Mouse (Mus musculus) liver, embryonic 14.5 days (tissue): ENCODE measurements around the gene Slc36a2. TPM values are rescaled to one million over a fixed set of nuclear protein-coding genes. Genes with fewer than 3 reads are reported as not detected.

ENCODE experiments used
- ATAC-seq: fragments of 200-750 bp; cut with Nextera tagmentation; 2 replicates; pipeline ENCODE4 v1.8.0; 2017; ENCODE audit warnings: moderate number of reproducible peaks, mild to moderate bottlenecking, moderate library complexity; ENCODE audit not compliant: insufficient read depth
- DNase-seq, 3 experiments: peaks; one replicate each; pipeline ENCODE4 v3.0.0-alpha.2; 2012 to 2013; ENCODE audit warnings: low read depth in 3 of 3, low spot score in 3 of 3
- H3K27ac ChIP-seq: fragments of 300-500 bp; sonication (generic); 2 replicates; pipeline ENCODE4 v1.5.1; 2014; ENCODE audit warnings: moderate library complexity, mild to moderate bottlenecking, control low read depth, inconsistent platforms
- H3K27me3 ChIP-seq: fragments of 300-500 bp; sonication (generic); 2 replicates; pipeline ENCODE4 v1.6.1; 2014; ENCODE audit warnings: mild to moderate bottlenecking, low read length, moderate library complexity; ENCODE audit not compliant: control insufficient read depth, insufficient read depth
- H3K36me3 ChIP-seq: fragments of 300-500 bp; sonication (generic); replicated peaks from 2 replicates; pipeline ENCODE4 v1.6.1; 2014; ENCODE audit warnings: low read depth; ENCODE audit not compliant: control insufficient read depth, insufficient read depth
- H3K4me1 ChIP-seq, 2 experiments: fragments of 200-500 bp in 1 of 2; fragments of 300-500 bp in 1 of 2; sonication (generic) in 1 of 2; replicated peaks; 2 replicates each; pipeline ENCODE4 v1.6.1; 2012 to 2014; ENCODE audit warnings: antibody characterized with exemption in 1 of 2, inconsistent platforms in 1 of 2, low read length in 1 of 2; ENCODE audit not compliant: control insufficient read depth in 2 of 2, insufficient read depth in 2 of 2
- H3K4me2 ChIP-seq: fragments of 300-500 bp; sonication (generic); 2 replicates; pipeline ENCODE4 v1.6.1; 2014; ENCODE audit warnings: low read depth, mild to moderate bottlenecking, control low read depth, moderate library complexity
- H3K4me3 ChIP-seq, 2 experiments: fragments of 200-500 bp in 1 of 2; fragments of 300-500 bp in 1 of 2; sonication (generic) in 1 of 2; 2 replicates each; pipeline ENCODE4 v1.5.1; 2012 to 2014; ENCODE audit warnings: low read depth in 2 of 2, low read length in 2 of 2, mild to moderate bottlenecking in 2 of 2, control low read depth in 1 of 2, inconsistent platforms in 1 of 2, moderate library complexity in 1 of 2; ENCODE audit not compliant: insufficient read depth in 1 of 2
- H3K9ac ChIP-seq: fragments of 300-500 bp; sonication (generic); replicated peaks from 2 replicates; pipeline ENCODE4 v1.6.1; 2014; ENCODE audit warnings: mild to moderate bottlenecking, control low read depth, moderate library complexity
- H3K9me3 ChIP-seq: fragments of 300-500 bp; sonication (generic); 2 replicates; pipeline ENCODE4 v1.6.1; 2016; ENCODE audit warnings: low read length, mixed read lengths; ENCODE audit not compliant: control insufficient read depth
- CTCF ChIP-seq: IDR thresholded peaks from 2 replicates; pipeline ENCODE4 v1.5.1; 2016; ENCODE audit warnings: antibody characterized with exemption, low read depth, control low read depth
- EP300 ChIP-seq: IDR thresholded peaks from 2 replicates; pipeline ENCODE4 v1.6.1; 2016; ENCODE audit warnings: antibody characterized with exemption, low read depth
- WGBS: fragments of 180-500 bp; shearing (Covaris S2); extraction: QIAGEN DNeasy Blood & Tissue Kit; methylation state at CpG from one replicate; pipeline ENCODE4 v1.1.7; 2014; ENCODE audit not compliant: insufficient replicate concordance; 5-methylcytosine and 5-hydroxymethylcytosine counted together
- polyA plus RNA-seq, 2 experiments: library from polyadenylated mRNA; depleted of rRNA in 1 of 2; stranded (reverse) in 1 of 2; unstranded in 1 of 2; fragments of >200 nt; fragmentation: Nextera tagmentation in 1 of 2; extraction: Ambion mirVana in 1 of 2; gene quantifications; 2 replicates each; pipeline versions ENCODE4 v1.2.1 to v1.2.3; 2012 to 2014

The Slc36a2 gene
- polyA plus RNA-seq, 2 experiments: 13.8 to 14.1 TPM

DNA sequence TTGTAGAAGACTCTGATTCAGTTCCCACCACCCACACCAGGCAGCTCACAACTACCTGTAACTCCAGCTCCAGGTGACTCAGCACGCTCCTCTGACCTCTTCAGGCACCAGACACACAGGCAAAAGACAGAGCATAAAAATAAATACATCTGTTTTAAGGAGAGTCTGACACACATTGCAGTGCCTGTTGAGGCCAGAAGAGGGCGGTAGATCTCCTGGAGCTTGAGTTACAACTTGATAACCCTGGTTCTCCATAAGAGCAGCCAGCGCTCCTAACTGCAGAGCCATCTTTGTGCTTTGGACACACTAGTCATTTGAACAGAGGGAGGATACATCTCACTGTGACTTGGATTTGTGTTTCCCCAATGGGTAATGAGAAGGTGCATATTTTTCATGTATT, 20.2 kb downstream of the Slc36a2 start:
- peaks cover 0 to 6% of the 10 kb centered on the region in 2 experiments; a peak in 2 of 4 replicates for H3K4me1 ChIP-seq
- no peak for ATAC-seq
- H3K27me3 ChIP-seq: no peaks in the 10 kb centered on the region
- H3K27ac ChIP-seq: no peak overlapping the region
- TF ChIP-seq CTCF: peak; percentile 83
- no peak for TF ChIP-seq EP300
- H3K4me2 ChIP-seq: no peak overlapping the region
- no peak overlapping the region for H3K9ac ChIP-seq
- no peaks in the 10 kb centered on the region for H3K36me3 ChIP-seq
- no peaks in the 10 kb centered on the region for H3K9me3 ChIP-seq
- 29% methylated on average over 3 of the region's 3 CpGs for WGBS
- H3K4me3 ChIP-seq: no peak overlapping the region
- DNase-seq: peak in 1 of 3 experiments; percentile 29

- peaks cover 0 to 4% of the 10 kb centered on the region in 2 experiments; a peak in 2 of 4 replicates for H3K4me1 ChIP-seq
- no peaks in the 10 kb centered on the region for H3K27me3 ChIP-seq
- no peak overlapping the region for H3K4me3 ChIP-seq
- no peaks in the 10 kb centered on the region for H3K36me3 ChIP-seq
- H3K9ac ChIP-seq: no peak overlapping the region
- DNase-seq (peak in 1 of 3 experiments; percentile 24), ATAC-seq (no peak; the same call in 1 of the 2 replicates)
- no peaks in the 10 kb centered on the region for H3K9me3 ChIP-seq
- TF ChIP-seq CTCF (peak; percentile 82), EP300 (no peak)
- WGBS: 36% methylated on average over 9 of the region's 9 CpGs
- no peak overlapping the region for H3K27ac ChIP-seq
- no peak overlapping the region for H3K4me2 ChIP-seq
Measured at GRCm38 (mm10) chr11:55162670-55163069, 22.2 kb downstream of the Slc36a2 start.

DNA sequence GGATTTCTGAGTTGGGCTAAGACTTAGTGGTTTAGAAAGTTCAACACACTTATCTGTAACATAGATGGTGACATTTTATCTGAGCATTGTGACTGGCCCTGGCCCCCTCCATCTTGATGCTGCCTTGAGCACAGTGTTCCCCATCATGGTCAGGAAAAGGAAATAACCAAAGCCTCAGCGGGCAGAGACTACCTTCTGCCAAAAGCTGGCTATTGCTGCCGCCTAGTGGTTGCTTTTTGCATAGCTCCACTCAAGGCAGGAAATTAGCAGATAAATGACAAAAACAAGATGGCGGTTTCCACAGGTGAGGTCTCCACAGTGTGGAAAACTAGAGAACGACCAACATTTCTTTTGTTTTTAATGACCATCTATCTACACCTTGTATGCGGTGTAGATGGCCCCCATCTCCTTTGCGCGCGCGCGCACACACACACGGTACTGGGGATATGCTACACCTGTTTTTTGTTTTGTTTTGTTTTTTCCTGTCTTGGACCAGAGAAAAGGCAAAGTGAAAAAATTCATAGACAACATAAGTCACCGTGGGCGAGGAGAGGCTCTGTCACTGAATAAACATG, 26.0 kb downstream of the Slc36a2 start:
- ATAC-seq (no peak; the same call in 1 of the 2 replicates), DNase-seq (peak; percentile 49 to 53 (median 53))
- peaks cover 0 to 4% of the 10 kb centered on the region in 2 experiments; a peak in 2 of 4 replicates for H3K4me1 ChIP-seq
- no peaks in the 10 kb centered on the region for H3K9me3 ChIP-seq
- no peak overlapping the region for H3K4me2 ChIP-seq
- H3K4me3 ChIP-seq: no peak overlapping the region
- WGBS: 49% methylated on average over 13 of the region's 13 CpGs
- no peak overlapping the region for H3K27ac ChIP-seq
- no peaks in the 10 kb centered on the region for H3K27me3 ChIP-seq
- TF ChIP-seq EP300 (no peak), CTCF (peak; percentile 91)
- no peak overlapping the region for H3K9ac ChIP-seq
- H3K36me3 ChIP-seq: no peaks in the 10 kb centered on the region

DNA sequence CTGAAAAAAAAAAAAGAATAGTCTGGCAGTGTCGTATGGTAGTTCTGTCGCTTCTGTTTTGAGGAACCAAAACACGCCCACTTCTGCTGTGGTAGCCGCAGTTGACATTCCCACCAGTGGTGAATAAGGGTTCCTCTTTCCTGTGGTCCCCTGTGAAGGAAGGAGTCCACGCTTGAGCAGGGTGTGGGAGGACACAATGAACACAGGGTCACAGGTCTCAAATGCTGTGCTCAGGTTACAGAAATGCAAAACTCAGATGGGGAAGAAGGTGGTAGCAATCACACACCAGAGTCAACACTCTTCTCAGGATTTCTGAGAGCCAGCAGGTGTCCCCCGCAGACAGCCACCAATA, 29.8 kb downstream of the Slc36a2 start:
- ATAC-seq (no peak), DNase-seq (peak in 1 of 3 experiments; percentile 30)
- 24% methylated on average over 6 of the region's 6 CpGs for WGBS
- Histone ChIP-seq H3K9me3 (no peaks in the 10 kb centered on the region), H3K4me1 (no peaks in the 10 kb centered on the region; a peak in 1 of 4 replicates), H3K27ac (no peak overlapping the region), H3K36me3 (no peaks in the 10 kb centered on the region), H3K9ac (no peak overlapping the region), H3K4me2 (no peak overlapping the region), H3K27me3 (no peaks in the 10 kb centered on the region), H3K4me3 (no peak overlapping the region)
- no peak for TF ChIP-seq CTCF
- no peak for TF ChIP-seq EP300

DNA sequence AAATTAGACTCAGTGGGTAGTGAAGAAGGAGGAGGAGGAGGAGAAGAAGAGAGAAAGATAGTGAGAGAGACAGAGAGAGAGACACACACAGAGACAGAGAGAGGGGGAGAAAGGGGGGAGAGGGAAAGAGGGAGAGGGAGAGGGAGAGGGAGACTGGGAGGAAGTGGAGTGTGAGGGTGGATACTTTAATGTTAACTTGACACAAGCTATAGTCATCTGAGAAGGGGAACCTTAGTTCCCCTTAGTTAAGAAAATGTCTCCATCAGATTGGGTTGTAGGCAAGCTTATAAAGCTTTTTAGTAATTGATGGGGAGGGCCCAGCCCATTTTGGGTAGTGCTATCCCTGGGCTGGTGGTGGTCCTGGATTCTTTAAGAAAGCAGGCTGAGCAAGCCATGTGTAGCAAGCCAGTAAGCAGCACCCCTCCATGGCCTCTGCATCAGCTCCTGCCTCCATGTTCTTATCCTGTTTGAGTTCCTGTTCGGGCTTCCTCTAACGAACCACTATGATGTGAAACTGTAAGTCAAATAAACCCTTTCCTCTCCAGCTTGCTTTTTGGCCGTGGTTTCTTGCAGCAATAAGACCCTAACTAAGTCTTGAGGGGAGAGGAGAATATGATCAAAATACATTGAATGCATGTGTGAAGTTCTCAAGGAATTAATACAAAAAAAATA, 30.3 kb downstream of the Slc36a2 start:
- TF ChIP-seq CTCF: no peak
- TF ChIP-seq EP300: no peak
- no peak for ATAC-seq
- DNase-seq: no peak
- Histone ChIP-seq H3K9me3 (no peaks in the 10 kb centered on the region), H3K4me1 (no peaks in the 10 kb centered on the region; a peak in 1 of 4 replicates), H3K27ac (no peak overlapping the region), H3K9ac (no peak overlapping the region), H3K36me3 (no peaks in the 10 kb centered on the region), H3K4me3 (no peak overlapping the region), H3K27me3 (no peaks in the 10 kb centered on the region), H3K4me2 (no peak overlapping the region)
- WGBS: 6% methylated on average over 3 of the region's 3 CpGs
